Mouse (Mus musculus) embryonic stem cell, embryonic (primary cell): ENCODE data around the gene Dusp27.

Experiments used
- CTCF ChIA-PET, 4 experiments: fragments of 300-600 bp in 2 of 4; fragments of 350-600 bp in 2 of 4; sonication (Branson Sonifier 250); formaldehyde crosslinking; loops; one replicate each; lab custom pipeline; 2022; ENCODE audit warnings: inconsistent platforms in 2 of 4; lab: Charles Lee
- POLR2A ChIA-PET, 4 experiments: fragments of 300-600 bp in 2 of 4; fragments of 350-600 bp in 2 of 4; sonication (Branson Sonifier 250); formaldehyde crosslinking; loops; one replicate each; lab custom pipeline; 2022; ENCODE audit warnings: antibody characterized with exemption in 4 of 4, inconsistent platforms in 1 of 4; lab: Charles Lee

The Dusp27 gene

GRCm38 (mm10) chr1:166128551-166128950 is 829 bp upstream of the Dusp27 start:
- ChIA-PET CTCF (no interaction called here), POLR2A (interaction anchor here (0.5 to 10.5 kb wide), 8 partner anchors 10 to 112 kb away, joined by 3 to 316 read pairs (median 7); no protein-coding TSS in a partner anchor)

- ChIA-PET CTCF (interaction anchor here in 2 of 4 experiments (1.2 to 3.0 kb wide), 3 partner anchors 15 to 192 kb away, joined by 3 to 14 read pairs (median 6); no protein-coding TSS in a partner anchor), POLR2A (interaction anchor here (0.6 to 10.5 kb wide), 31 partner anchors 8 to 493 kb away, joined by 3 to 316 read pairs (median 10); partner anchors contain the start of genes Pou2f1 (in 4 of the 4), Creg1 (in 1 of the 4) and Mpzl1 (in 1 of the 4))
These were observed 927 bp downstream of the Dusp27 start for GRCm38 (mm10) chr1:166126795-166127194.

DNA sequence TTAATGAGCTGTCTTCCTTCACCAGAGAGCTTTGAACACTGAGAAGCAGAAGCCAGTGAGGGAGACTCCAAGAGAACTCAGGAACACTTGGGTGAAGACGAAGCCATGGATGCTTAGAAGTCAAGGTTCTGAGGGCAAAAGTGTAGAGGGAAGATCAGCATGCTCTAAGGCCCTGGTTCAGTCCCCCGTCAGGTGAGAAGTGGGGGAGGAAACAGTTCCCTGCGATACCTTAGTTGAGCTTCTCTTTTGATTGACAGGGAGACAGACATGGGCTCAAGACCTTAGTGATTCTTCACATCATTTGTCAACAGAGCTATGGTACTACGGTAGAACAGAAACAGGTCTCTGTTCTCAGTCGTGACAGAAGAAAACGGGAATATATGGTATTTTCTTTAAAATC is 1.4 kb downstream of the Dusp27 start:
- CTCF ChIA-PET = interaction anchor here in 2 of 4 experiments (1.5 to 3.0 kb wide), 4 partner anchors 12 to 28 kb away, joined by 3 to 14 read pairs (median 6); no protein-coding TSS in a partner anchor
- POLR2A ChIA-PET = interaction anchor here (0.7 to 10.5 kb wide), 36 partner anchors 8 to 1153 kb away, joined by 3 to 316 read pairs (median 6); partner anchors contain the start of genes Pou2f1 (in 4 of the 4) and Creg1 (in 1 of the 4)

DNA sequence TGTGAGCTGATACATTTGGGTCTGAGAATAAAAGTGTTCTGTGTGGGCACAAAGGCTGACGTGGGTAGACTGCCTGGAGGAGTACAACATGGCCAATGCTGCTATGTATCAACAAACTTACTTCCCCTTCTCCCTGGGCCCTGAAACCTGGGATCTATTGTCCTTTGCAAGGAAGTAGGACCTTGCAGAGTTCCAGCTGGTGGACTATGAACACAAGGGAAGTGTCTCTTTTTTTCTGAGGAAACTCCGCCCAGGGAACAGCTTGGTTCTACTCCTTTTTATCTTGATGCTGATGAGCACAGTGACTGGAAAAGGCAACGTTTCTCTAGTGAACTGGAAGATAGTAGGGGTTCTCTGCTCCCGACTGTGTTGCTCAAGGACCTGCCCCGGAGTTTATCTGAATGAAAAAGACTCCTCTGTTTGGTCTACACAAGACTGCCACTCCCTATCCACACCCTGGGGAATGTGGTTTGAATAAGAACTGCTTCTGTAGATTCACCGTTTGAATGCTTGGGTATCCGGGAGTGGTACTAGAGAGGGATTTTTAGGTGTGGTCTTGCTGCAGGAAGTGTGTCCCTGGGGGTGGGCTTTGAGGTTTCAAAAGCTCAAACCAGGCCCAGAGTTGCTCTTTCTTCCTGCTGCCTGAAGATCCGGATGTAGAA is 2.7 kb downstream of the Dusp27 start:
- ChIA-PET CTCF (interaction anchor here (0.6 to 3.0 kb wide), 9 partner anchors 13 to 123 kb away, joined by 3 to 14 read pairs (median 4); partner anchors contain the start of gene Pou2f1 (in 2 of the 4)), POLR2A (interaction anchor here (0.6 to 10.5 kb wide), 62 partner anchors 8 to 1182 kb away, joined by 3 to 316 read pairs (median 5); partner anchors contain the start of genes Pou2f1 (in 4 of the 4), Creg1 (in 1 of the 4), Dcaf6 (in 1 of the 4) and Mpc2 (in 1 of the 4))

GRCm38 (mm10) chr1:166123751-166124150 is 4.0 kb downstream of the Dusp27 start:
- CTCF ChIA-PET = interaction anchor here in 1 of 4 experiments (0.6 kb wide), 1 partner anchor 29 kb away, joined by 3 read pairs; no protein-coding TSS in a partner anchor
- POLR2A ChIA-PET = interaction anchor here in 3 of 4 experiments (0.7 to 10.5 kb wide), 7 partner anchors 17 to 90 kb away, joined by 3 to 316 read pairs (median 5); no protein-coding TSS in a partner anchor

- ChIA-PET CTCF (no interaction called here), POLR2A (interaction anchor here in 1 of 4 experiments (0.7 to 1.2 kb wide), 3 partner anchors 19 to 90 kb away, joined by 3 to 5 read pairs (median 5); no protein-coding TSS in a partner anchor)
These were observed 4.7 kb downstream of the Dusp27 start for GRCm38 (mm10) chr1:166123045-166123444.

DNA sequence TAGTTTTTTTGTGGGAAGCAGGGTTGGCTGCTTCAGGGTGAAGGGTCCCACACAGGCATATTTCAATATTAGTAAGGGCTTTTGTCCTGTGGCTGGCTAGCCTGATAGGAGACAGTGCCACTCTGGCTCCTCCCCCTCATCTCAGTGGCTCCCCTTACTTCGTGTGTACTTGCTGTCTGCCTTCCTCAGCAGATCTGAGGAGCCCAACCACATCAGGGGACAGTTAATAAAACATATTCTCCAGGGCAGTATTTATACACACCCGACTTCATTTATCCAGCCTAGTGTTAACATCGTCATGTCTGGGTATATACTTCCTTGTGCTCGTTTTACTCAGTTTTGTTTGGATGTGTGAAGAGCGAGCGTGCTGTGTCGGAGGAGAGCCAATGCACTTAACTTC is 5.6 kb downstream of the Dusp27 start:
- ChIA-PET POLR2A (interaction anchor here in 2 of 4 experiments (0.9 to 1.8 kb wide), 5 partner anchors 13 to 35 kb away, joined by 3 to 8 read pairs (median 4); no protein-coding TSS in a partner anchor), CTCF (interaction anchor here in 2 of 4 experiments (0.7 to 1.5 kb wide), 3 partner anchors 20 to 32 kb away, joined by 3 read pairs; no protein-coding TSS in a partner anchor)

- CTCF ChIA-PET = interaction anchor here in 2 of 4 experiments (0.6 to 0.7 kb wide), 2 partner anchors 37 to 491 kb away, joined by 3 to 4 read pairs; no protein-coding TSS in a partner anchor
- POLR2A ChIA-PET = interaction anchor here in 2 of 4 experiments (0.9 to 1.8 kb wide), 9 partner anchors 9 to 192 kb away, joined by 3 to 7 read pairs (median 4); partner anchors contain the start of genes Dusp27 (in 1 of the 2) and Gpa33 (in 1 of the 2)
These were observed 9.7 kb downstream of the Dusp27 start for GRCm38 (mm10) chr1:166117866-166118639.

- POLR2A ChIA-PET = interaction anchor here in 3 of 4 experiments (0.6 to 1.5 kb wide), 3 partner anchors 9 to 30 kb away, joined by 3 to 8 read pairs (median 5); no protein-coding TSS in a partner anchor
- CTCF ChIA-PET = interaction anchor here in 1 of 4 experiments (1.1 kb wide), 1 partner anchor 38 kb away, joined by 4 read pairs; no protein-coding TSS in a partner anchor
These were observed 12.0 kb downstream of the Dusp27 start for GRCm38 (mm10) chr1:166115719-166116118.

DNA sequence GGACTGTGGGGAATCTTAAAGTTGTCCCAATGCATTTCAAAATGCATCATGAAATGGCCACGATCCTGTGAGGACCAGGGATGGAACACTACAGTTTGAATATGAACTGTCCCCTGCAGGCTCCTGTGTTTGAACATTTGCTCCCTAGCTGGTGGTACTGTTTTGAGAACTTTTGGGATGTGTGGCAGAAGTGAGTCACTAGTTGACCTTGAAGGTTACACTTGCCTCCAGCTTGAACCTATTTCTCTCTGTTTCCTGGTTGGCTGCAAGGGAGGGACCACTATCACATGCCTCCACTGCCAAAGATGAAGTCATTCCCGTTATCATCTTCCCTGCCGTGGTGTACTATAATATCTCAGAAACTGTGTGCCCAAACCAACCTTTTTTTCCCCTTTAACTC is 12.7 kb downstream of the Dusp27 start:
- POLR2A ChIA-PET = interaction anchor here in 2 of 4 experiments (0.7 to 1.5 kb wide), 2 partner anchors 10 to 15 kb away, joined by 3 to 5 read pairs; no protein-coding TSS in a partner anchor

GRCm38 (mm10) chr1:166105464-166105863 is 22.3 kb downstream of the Dusp27 start:
- CTCF ChIA-PET = no interaction called here
- POLR2A ChIA-PET = interaction anchor here in 2 of 4 experiments (0.9 to 2.7 kb wide), 7 partner anchors 13 to 104 kb away, joined by 3 to 14 read pairs (median 5); no protein-coding TSS in a partner anchor

More for the DNA sequence above, 12.7 kb downstream of the Dusp27 start:
- CTCF ChIA-PET = no interaction called here

- ChIA-PET CTCF (interaction anchor here in 2 of 4 experiments (0.8 to 2.5 kb wide), 2 partner anchors 46 to 49 kb away, joined by 4 to 7 read pairs; no protein-coding TSS in a partner anchor), POLR2A (interaction anchor here in 2 of 4 experiments (1.0 to 2.7 kb wide), 7 partner anchors 14 to 102 kb away, joined by 3 to 14 read pairs (median 4); partner anchors contain the start of gene Pou2f1 (in 1 of the 2))
These were observed 22.9 kb downstream of the Dusp27 start for GRCm38 (mm10) chr1:166104858-166105257.

DNA sequence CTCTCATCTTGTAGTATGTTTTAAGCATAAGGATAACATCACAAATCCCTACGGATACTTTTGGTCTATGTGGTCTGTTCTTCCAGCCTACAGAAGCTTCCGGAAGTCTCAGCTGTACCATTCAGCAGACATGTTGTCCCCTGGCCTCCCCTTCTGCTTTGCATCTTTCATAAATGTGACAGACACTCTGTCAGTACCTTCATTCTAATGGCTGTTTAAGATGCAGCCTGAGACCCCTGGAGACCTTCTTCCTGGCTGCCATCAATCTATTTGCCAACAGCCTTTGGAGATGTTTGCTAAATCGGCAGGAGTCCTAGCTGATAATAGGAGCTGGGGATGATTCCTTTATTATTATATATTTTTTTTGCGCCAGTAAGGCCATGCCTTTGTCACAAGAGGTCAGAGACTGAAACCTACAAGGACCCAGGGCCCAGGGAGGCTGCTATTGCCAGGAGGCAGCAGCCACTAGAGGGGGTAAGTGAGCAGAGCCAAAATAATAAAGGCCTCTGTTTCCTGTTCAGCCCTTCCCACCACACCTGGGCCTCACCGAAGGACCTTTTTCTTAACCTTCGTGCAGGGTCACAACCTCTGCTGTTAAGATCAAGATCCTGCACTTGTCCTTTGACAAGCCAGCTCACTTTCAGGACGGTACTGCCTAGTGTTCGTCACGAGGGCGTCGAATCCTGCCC is 24.7 kb downstream of the Dusp27 start:
- ChIA-PET CTCF (interaction anchor here in 3 of 4 experiments (0.5 to 2.5 kb wide), 5 partner anchors 30 to 212 kb away, joined by 3 to 7 read pairs (median 7); partner anchors contain the start of gene Pou2f1 (in 1 of the 3)), POLR2A (interaction anchor here in 3 of 4 experiments (0.8 to 2.7 kb wide), 8 partner anchors 11 to 100 kb away, joined by 3 to 14 read pairs (median 4); no protein-coding TSS in a partner anchor)

DNA sequence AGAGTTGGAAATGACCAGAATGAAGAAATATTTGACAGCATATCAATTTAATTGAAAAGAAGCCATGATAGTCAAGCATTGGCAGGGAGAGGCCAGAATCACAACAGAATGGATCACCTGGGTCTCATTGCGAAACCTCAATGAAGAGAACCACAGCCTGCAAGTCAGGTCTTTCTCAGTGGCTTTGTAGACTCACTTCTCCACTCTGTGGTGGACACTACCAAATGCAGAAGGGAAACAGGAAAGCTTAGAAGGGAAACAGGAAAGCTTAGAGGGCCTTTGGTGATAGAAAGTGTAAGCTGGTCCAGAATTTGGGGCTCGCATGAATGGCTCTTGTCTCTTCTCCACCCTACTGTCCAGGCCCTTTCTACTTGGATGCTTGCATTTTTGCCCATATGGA is 29.6 kb downstream of the Dusp27 start:
- ChIA-PET POLR2A (interaction anchor here in 2 of 4 experiments (1.6 to 3.7 kb wide), 4 partner anchors 28 to 96 kb away, joined by 7 to 19 read pairs (median 12); partner anchors contain the start of gene Pou2f1 (in 2 of the 2)), CTCF (no interaction called here)

GRCm38 (mm10) chr1:166094462-166094861 is 33.3 kb downstream of the Dusp27 start:
- CTCF ChIA-PET = interaction anchor here in 1 of 4 experiments (0.5 kb wide), 1 partner anchor 66 kb away, joined by 3 read pairs; no protein-coding TSS in a partner anchor
- POLR2A ChIA-PET = interaction anchor here in 2 of 4 experiments (0.8 to 1.8 kb wide), 4 partner anchors 31 to 48 kb away, joined by 3 to 4 read pairs (median 3); no protein-coding TSS in a partner anchor

GRCm38 (mm10) chr1:166090306-166090705 is 37.4 kb downstream of the Dusp27 start:
- ChIA-PET CTCF (no interaction called here), POLR2A (interaction anchor here in 2 of 4 experiments (0.9 to 1.6 kb wide), 4 partner anchors 10 to 98 kb away, joined by 3 to 5 read pairs (median 3); no protein-coding TSS in a partner anchor)
